Mouse (Mus musculus) C2C12 (cell line): ENCODE measurements at regions not wholly inside any gene's neighbourhood (a gene's known extent, or its start where the extent isn't known, plus 50 kb on each side); places are given as distances from the start of the nearest gene placed in this dataset.

ENCODE experiments used
- CEBPB ChIP-seq: IDR thresholded peaks from one replicate; pipeline ENCODE4 v1.6.1; 2011; ENCODE audit warnings: low read depth, mild to moderate bottlenecking, control low read depth, moderate library complexity
- CTCF ChIP-seq: IDR thresholded peaks from one replicate; pipeline ENCODE4 v1.5.1; 2011; ENCODE audit not compliant: control insufficient read depth, insufficient read depth, insufficient read length
- MYOG ChIP-seq: IDR thresholded peaks from one replicate; pipeline ENCODE4 v1.6.1; 2011; ENCODE audit not compliant: control insufficient read depth, insufficient read length; ENCODE audit errors: extremely low read depth

- TF ChIP-seq CTCF: no peak
- no peak for TF ChIP-seq MYOG
- no peak for TF ChIP-seq CEBPB
Observed at GRCm38 (mm10) chr5:4650709-4651108, 107.1 kb downstream of the Fzd1 start.
